Mouse (Mus musculus) frontal cortex, postnatal 10 days (tissue): ENCODE data around the gene Zfp91.
"Not testable (repeated sequence)": the region's sequence is repeated elsewhere in the genome, so short reads cannot be mapped to it uniquely, and the experiment has no call there.

Source experiments
- DNase-seq, 2 experiments: peaks; one replicate each; pipeline ENCODE4 v3.0.0; 2022; ENCODE audit warnings: low spot score in 2 of 2, mixed read lengths in 1 of 2

The Zfp91 gene

DNA sequence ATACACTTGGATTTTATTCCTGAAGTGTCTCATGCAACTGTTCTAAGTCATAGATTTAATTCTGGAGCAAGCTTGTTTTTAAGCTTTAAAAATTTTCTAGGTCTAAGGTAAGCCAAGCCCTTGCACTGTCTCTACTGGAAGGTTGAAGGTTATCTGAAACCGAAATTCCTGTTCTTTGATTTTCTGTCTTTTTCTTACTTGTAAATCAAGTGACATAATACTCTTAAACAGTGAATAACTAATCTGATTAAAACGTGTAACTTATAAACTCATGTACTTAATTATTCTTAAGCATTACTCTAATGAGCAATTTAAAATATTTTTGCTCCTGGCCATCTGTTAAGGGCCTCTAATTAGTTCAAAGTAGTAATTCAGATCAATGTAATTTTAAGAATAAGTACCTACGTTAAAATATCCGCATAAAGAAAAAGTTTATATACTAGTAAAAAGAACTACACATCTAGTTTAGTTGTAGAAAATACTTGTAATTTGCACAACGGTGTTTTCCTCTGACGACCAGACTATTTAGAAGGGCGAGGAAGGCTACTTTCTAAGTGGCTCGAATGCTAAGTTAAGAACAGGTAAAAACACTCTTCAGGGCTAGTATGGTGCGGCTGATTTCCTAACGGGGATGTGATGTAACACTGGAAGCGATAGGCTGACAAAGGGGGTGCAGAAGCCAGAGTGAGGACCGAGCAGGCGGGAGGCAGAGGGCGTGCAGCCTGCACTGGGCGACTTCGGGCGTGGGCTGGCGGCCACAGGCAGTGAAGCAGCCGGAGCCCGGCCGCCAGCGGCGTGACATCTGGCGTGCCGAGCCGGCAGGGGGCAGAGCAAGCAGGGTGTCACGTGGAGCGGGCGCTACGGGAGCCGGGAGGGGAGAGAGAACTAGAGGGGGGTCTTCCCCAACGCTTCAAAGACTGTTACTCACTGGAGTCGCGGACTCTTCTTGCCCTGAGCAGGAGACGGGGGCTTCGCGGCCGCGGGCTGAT, 1.6 kb downstream of the Zfp91 start:
- peak; percentile 85 to 94 for DNase-seq

- DNase-seq = no peak
Observed at GRCm38 (mm10) chr19:12792374-12792773, 3.6 kb downstream of the Zfp91 start.

DNA sequence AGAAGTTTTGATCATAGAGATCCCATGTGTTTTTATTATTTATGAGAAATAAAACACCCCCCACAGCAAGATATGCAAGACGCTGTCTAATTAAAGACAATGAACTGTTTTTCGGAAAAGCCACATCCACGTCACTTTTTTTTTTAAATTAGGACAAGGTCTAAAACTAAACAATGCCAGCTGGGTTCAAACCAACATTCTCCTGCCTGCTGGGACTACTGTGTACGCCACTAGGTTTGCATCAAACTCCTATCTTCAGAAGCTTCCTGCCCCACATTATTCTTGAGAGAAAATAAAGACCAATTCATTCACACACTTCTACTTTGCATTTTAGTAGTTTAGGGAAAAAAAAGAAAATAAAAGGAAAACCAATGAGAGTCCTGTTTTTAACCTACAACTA, 8.2 kb downstream of the Zfp91 start:
- DNase-seq = no peak

DNA sequence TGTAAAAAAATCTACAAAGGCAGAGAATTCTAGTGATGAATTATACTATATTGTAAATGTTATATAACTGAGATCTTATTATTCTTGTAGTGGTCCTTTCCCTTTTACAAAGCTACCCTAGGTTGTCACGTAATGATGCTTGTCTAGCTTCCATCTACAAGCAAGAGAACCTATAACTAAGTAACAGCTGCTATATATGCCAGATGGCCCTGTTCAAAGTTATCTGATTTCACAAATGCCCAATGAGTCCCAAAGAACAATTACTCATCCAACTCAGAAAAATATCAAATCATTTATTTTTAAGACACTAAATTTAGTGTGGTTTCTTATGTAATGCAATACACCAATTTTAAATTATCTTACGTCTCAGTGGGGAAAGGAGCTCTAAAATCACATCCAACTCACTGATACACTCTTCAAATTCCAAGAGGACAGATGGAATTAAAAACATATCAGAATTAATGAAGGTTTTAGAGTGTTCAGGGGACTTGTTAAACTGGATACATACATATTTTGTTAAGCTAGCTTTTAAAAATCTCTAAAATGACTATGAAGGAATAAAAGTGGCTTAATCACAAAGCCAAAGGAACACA, 9.0 kb downstream of the Zfp91 start:
- no peak for DNase-seq

GRCm38 (mm10) chr19:12780437-12780836, 15.5 kb downstream of the Zfp91 start:
- DNase-seq = no peak

- DNase-seq = no peak
Observed at GRCm38 (mm10) chr19:12770888-12771287, 25.0 kb downstream of the Zfp91 start.

DNA sequence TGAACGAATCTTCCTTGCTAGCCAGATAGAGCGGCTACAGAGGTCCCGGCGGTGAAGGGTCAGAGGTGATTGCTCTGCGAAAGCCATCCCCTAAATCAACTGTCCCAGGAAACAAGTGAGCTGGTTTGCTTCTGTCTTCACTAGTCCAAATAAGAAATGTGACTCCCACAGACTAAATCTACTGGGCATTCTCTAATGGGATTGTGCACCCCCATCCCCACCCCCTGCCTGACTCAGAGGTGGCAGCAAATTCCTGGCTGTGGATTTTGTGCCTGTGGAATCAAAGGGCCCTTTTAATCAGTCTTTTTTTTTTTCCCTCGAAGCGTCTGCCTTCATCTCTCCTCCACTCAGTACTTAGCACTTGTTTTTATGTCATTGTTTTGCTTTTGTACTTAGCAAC, 30.6 kb downstream of the Zfp91 start, which contains the start of gene Cntf:
Cntf (minus strand) TSS at position 325 of the 400 bp plus-strand sequence.
- DNase-seq = no peak

DNA sequence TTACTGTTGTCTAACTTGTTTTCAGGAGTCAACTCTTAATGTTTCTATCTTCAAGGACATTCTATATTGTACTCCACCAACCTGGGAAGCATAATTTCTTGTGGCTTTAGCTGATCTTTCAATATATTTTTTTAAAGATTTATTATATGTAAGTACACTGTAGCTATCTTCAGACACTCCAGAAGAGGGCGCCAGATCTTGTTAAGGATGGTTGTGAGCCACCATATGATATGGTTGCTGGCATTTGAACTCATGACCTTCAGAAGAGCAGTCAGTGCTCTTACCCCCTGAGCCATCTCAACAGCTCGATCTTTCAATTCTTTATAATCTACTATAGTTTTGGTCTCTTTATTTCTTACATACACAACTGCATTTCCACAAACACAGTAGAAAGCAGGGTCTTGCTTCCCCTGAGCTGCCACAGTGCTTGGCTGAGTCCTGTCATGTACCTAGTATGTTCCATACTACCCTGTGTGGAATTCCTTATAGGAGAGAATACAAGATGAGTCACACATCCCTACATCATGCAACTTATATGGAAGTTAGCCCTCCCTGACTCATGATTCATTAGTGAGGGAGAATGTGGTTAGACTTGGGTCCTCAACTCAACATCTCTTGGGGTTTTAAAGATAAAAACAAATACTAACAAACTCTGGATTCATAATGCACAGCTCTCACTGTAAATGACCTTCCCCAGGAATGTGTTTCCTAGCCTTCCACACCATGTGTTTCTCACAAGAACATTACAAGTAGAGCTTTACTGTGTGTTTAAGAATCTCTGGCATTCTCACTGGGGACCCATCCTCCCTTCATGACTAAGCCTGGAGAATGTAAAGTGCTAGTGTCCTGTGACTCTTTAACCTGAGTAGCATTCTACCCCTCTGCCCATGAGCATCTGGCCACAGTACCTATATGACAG, 33.5 kb downstream of the Zfp91 start:
- no peak for DNase-seq

DNA sequence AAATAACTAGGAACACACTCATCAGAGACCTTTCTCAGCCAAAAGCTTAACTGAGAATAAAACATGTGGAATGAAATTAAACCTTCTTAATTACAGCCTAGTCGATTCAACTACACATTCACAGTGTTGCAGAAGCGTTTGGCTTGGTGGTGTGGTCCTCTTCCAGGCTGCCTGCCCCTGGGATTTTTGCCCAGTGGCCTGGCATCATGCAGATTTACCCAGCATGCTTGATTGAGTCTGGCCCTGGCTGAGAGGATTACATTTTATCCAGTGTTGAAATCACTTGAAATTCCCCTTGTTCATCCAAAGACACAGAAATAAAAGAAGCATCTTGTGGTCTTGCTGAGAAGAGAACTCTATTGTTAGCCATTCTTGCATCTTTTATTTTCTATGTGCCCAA, 36.3 kb downstream of the Zfp91 start:
- DNase-seq = peak; percentile 48 to 55

- no peak for DNase-seq
Observed at GRCm38 (mm10) chr19:12758936-12759478, 36.9 kb downstream of the Zfp91 start.

DNA sequence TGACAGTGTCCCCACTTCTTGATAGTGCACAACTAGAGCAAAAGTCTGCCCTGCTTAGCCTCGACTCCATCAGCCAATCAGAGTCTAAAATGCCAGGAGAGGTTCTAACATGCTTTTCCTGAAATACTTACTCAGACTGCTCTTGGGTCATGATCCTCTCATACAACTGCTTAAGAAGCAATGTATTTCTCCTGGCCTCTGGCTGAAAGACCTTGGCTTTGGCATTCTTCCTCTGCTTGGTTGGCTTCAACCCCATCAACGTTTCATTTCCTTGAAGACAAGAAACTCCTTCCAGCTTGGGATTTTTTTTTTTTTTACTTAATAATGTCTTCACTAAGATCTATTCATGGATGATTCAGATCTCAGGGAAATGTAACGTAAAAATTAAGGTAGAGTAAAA, 39.6 kb downstream of the Zfp91 start:
- no peak for DNase-seq

DNA sequence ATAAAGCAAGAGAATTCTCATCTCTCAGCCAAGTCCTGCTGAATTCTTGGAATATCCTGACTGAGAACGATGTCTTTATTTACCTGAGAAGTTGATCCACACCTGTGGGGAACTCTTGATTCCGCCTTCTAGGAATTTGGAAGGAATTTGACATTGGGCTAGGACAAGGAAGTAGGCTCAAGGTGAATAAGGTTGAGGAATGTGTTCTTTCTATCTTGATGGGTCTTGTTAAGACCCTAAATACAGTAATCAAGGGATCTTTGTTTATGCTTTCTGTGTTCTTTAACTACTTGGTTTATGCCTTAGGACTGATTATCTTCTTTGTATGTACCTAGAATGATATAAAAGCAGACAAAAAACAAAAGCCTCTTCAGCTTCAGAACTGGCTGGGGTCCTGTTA, 64.0 kb downstream of the Zfp91 start:
- no peak for DNase-seq

DNA sequence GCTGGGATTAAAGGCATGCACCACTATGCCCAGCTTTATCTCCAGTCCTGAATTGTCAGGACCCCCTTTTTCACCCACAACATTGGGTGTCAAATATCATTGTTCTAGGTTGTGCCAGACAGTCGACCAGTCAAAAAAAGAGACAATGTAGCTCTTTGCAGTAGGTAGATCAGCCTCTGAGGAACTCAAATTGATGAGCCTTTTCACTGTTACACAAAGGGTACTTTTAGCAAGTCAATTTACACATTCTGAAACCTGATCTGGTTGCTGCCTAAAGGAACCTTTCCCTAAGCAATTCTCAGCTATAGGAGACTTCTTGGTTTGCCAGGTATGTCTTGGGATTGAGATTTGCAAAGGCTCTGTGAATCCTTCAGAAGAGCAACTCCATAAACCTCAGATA, 64.9 kb downstream of the Zfp91 start:
- no peak for DNase-seq

- DNase-seq = no peak
Observed at GRCm38 (mm10) chr19:12725851-12726250, 70.1 kb downstream of the Zfp91 start.

GRCm38 (mm10) chr19:12722308-12722707, 73.6 kb downstream of the Zfp91 start:
- DNase-seq = peak in 1 of 2 experiments; percentile 7

- DNase-seq = not testable (repeated sequence)
Observed at GRCm38 (mm10) chr19:12721596-12721995, 74.3 kb downstream of the Zfp91 start.

- DNase-seq = not testable (repeated sequence)
Observed at GRCm38 (mm10) chr19:12720919-12721318, 75.0 kb downstream of the Zfp91 start.

DNA sequence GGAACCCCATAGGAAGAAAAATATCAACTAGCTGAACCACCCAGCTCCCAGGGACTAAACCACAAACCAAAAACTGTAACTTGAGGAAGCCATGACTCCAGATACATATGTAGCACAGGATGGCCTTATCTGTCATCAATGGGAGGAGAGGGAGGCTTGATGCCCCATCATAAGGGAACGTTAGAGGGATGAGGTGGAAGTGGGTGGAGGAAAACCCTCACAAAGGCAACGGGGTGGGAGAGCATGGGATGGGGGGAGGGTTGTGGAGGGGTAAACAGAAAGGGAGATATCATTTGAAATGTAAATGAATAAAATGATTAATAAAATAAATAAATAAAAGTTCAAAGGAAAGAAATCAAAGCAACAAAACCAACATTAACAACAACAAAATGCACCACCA, 75.5 kb downstream of the Zfp91 start:
- DNase-seq = no peak

DNA sequence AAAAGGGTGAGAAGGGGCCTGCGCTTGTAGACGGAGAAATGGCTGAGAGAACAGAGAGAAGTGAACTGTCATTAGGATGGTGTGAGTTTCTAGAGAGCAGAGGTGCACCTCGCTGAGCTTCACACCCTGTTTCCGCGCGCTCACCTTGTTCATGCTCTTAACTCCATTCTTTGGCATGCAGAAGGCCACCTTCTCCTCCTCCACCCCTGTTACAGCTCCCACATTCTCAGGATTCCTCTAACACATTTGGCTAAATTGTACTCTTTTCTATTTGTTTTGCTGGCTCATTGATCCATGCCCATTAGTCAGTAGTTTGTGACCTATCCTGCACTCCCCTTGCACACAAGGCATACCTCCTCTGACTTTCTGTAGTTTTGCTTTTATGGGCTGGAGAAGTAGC, 76.7 kb downstream of the Zfp91 start:
- DNase-seq = no peak
